ENCODE assay signal across 8 mouse cellular contexts in genomic region chr6:103682854-103683574, GRCm38 (mm10).
A peak's percentile ranks its signal among the peaks of the same experiment; 100 is the strongest.
DNase-seq lines count a peak whose midpoint lies in the region; ATAC-seq and TF ChIP-seq lines count a peak whose summit lies in the region.

No protein-coding gene starts in this region.

- WGBS in spleen, adult 2 months, result 20% methylated on average over 8 of the region's 8 CpGs
- WGBS in limb, embryonic 10.5 days, result 20% methylated on average over 8 of the region's 8 CpGs
- WGBS in midbrain, embryonic 16.5 days, result 16% methylated on average over 8 of the region's 8 CpGs
- 15% methylated on average over 8 of the region's 8 CpGs for WGBS in stomach, embryonic 15.5 days

- TF ChIP-seq POLR2A in spleen, adult 2 months (IDR thresholded peaks at IDR 0.05; ENCODE audit: low read depth, low read length), result no peak

- H3K27me3 ChIP-seq in spleen, adult 2 months (ENCODE audit: control insufficient read depth, insufficient read depth, low read length), result no peaks in the 10 kb centered on the region; the same call in 1 of the 2 replicates
- H3K27me3 ChIP-seq in limb, embryonic 10.5 days (ENCODE audit: low read depth, poor library complexity, severe bottlenecking), result no peaks in the 10 kb centered on the region
- H3K27me3 ChIP-seq in midbrain, embryonic 16.5 days (ENCODE audit: control insufficient read depth, insufficient read depth, low read depth, low read length), result no peaks in the 10 kb centered on the region
- no peaks in the 10 kb centered on the region for H3K27me3 ChIP-seq in stomach, embryonic 15.5 days (replicated peaks)

- H3K36me3 ChIP-seq in spleen, adult 2 months (ENCODE audit: control insufficient read depth, insufficient read depth, low read length), result no peaks in the 10 kb centered on the region
- H3K36me3 ChIP-seq in limb, embryonic 10.5 days, result no peaks in the 10 kb centered on the region
- peaks cover 10% of the 10 kb centered on the region for H3K36me3 ChIP-seq in midbrain, embryonic 16.5 days (ENCODE audit: control insufficient read depth, insufficient read depth, low read length)
- no peaks in the 10 kb centered on the region for H3K36me3 ChIP-seq in stomach, embryonic 15.5 days

- H3K4me3 ChIP-seq in spleen, adult 2 months (ENCODE audit: extremely low read depth, insufficient read depth, insufficient read length), result no peak overlapping the region
- no peak overlapping the region for H3K4me3 ChIP-seq in limb, embryonic 10.5 days
- H3K4me3 ChIP-seq in midbrain, embryonic 16.5 days (ENCODE audit: low read depth, low read length), result no peak overlapping the region
- no peak overlapping the region for H3K4me3 ChIP-seq in stomach, embryonic 15.5 days (replicated peaks)

- no peaks in the 10 kb centered on the region for H3K9me3 ChIP-seq in limb, embryonic 10.5 days (replicated peaks)
- H3K9me3 ChIP-seq in midbrain, embryonic 16.5 days (replicated peaks; ENCODE audit: control insufficient read depth, low read length, poor library complexity, severe bottlenecking), result no peaks in the 10 kb centered on the region
- H3K9me3 ChIP-seq in stomach, embryonic 15.5 days, result no peaks in the 10 kb centered on the region

- peak in 1 of 2 experiments; percentile 26 for DNase-seq in spleen, adult 2 months (ENCODE audit: low read depth in 1 of 2, low spot score in 2 of 2)
- DNase-seq in spleen, adult 12 weeks (ENCODE audit: low spot score), result no peak
- DNase-seq in cerebellum, adult 9-11 months, result peak; percentile 69
- DNase-seq in frontal cortex, postnatal 14 days (ENCODE audit: low spot score in 2 of 2), result peak; percentile 60 to 68
- DNase-seq in kidney, adult 8-10 months, result peak; percentile 32 to 56
- DNase-seq in limb, embryonic 10.5 days (ENCODE audit: low spot score), result peak; percentile 68

- H3K27ac ChIP-seq in spleen, adult 2 months (ENCODE audit: insufficient read depth, low read length), result no peak overlapping the region
- no peak overlapping the region for H3K27ac ChIP-seq in limb, embryonic 10.5 days
- H3K27ac ChIP-seq in midbrain, embryonic 16.5 days (ENCODE audit: low read length), result peak overlapping the region; percentile 57; the same call in 1 of the 2 replicates
- H3K27ac ChIP-seq in stomach, embryonic 15.5 days, result no peak overlapping the region

- TF ChIP-seq CTCF in spleen, adult 2 months (IDR thresholded peaks at IDR 0.05; ENCODE audit: extremely low read depth, insufficient read depth, insufficient read length, insufficient replicate concordance), result peak; percentile 24; the same call in 1 of the 2 replicates

- ATAC-seq in midbrain, embryonic 16.5 days, result peak; percentile 83
- ATAC-seq in stomach, embryonic 15.5 days (ENCODE audit: insufficient read depth, low FRiP score, low read depth), result peak; percentile 58; the same call in 1 of the 2 replicates

- no peak overlapping the region for H3K4me2 ChIP-seq in midbrain, embryonic 16.5 days (ENCODE audit: low read length)
- H3K4me2 ChIP-seq in stomach, embryonic 15.5 days, result no peak overlapping the region

- H3K9ac ChIP-seq in midbrain, embryonic 16.5 days (ENCODE audit: low read depth, low read length), result peak overlapping the region; percentile 42
- H3K9ac ChIP-seq in stomach, embryonic 15.5 days, result no peak overlapping the region

- H3K4me1 ChIP-seq in spleen, adult 2 months (ENCODE audit: control insufficient read depth, insufficient read depth, insufficient read length), result no peaks in the 10 kb centered on the region
- H3K4me1 ChIP-seq in limb, embryonic 10.5 days, result no peaks in the 10 kb centered on the region
- H3K4me1 ChIP-seq in midbrain, embryonic 16.5 days (ENCODE audit: control insufficient read depth, insufficient read depth, low read length), result 0 out of 2 replicates have a peak, but pooled peaks cover 2% of the 10 kb centered on the region
- H3K4me1 ChIP-seq in stomach, embryonic 15.5 days, result no peaks in the 10 kb centered on the region
